Mouse (Mus musculus): ENCODE data around the gene Lancl3.

Gene Lancl3

DNA sequence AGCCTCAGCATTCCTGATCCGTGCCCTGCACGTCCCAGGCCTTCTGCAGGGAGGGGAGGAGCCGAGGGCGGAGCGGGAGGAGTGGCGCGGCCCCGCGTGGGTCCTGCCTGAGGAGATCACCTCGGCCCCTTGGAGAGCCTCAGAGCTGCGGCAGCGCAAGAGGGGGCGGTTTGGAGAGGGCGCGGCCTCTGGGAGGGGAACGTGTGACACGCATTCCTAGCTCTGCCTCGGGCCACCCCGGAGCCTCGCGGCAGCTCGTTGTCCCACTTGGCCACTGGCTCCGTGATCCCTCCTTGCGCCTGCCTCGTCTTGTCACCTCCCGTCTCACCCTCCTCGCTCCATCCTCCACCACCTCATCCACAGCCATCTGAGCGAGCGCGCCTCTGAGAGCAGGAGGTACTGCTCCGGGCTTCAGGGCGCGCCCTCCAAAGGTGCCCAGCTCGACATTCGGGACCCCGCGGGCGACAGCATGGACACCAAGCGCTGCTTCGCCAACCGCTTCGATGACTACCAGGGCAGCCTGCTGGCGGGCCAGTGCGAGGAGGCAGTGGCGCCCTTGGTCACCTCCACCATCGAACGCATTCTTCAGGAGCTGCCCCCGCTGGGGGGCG lies at the start of gene Lancl3:
Gene Lancl3 (plus strand): TSS at position 142 of the 611 bp plus-strand sequence.
- DNase-seq = peak; percentile 9 to 14

- no peak for DNase-seq
Observed at GRCm38 (mm10) chrX:9179011-9179410, 20.7 kb upstream of the Lancl3 start.

- DNase-seq = no peak
Observed at GRCm38 (mm10) chrX:9181570-9181969, 18.1 kb upstream of the Lancl3 start.

GRCm38 (mm10) chrX:9200380-9200917 lies 747 bp downstream of the Lancl3 start:
- peak; percentile 47 to 67 for DNase-seq

DNA sequence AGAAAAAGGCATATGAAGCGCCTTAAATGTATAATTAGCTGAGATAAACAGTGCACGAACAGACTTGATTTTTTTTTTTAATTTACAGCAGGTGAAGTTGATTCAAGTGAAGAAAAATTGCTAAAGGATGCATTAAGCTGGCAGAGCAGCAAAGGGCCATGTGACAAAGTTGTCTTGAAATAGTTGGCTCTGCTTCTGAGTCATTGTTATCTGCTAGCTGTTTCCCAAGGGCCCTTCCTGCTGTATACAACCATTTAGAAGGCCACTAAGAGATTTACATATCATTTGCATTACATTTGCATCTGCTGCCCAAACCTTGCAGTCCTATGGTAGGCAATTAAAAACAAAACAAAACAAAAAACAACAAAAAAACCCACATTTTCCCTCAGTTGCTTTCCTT lies 2.3 kb downstream of the Lancl3 start:
- DNase-seq = no peak

DNA sequence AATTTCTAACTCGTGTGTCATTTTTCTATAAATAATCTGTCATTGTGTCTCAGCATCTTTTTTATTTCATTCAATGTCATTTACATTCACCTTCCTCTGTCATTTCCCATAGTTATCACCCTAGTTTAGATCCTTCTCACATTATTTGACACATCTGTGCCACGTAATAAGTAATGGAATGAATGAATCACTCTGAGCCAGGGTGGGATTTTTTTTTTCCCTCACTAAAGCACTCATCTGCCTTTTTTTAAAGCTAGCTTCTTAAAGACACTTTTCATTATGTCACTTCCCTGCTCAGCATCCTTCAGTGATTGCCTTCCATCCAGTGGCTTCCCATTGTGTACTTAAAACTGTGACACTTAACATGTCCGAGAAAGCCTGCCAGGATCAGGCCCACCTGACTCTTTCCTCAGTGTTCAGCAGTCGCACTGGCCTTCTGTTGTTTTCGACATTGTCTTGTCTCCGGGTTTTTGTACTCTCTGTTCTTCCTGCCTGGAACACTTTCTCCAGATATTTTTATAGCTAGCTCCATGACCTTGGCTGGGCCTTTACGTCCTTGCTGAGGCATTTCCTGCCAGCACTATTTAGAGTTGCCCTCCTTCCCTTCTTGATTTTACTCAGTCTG lies 3.2 kb downstream of the Lancl3 start:
- DNase-seq = no peak

DNA sequence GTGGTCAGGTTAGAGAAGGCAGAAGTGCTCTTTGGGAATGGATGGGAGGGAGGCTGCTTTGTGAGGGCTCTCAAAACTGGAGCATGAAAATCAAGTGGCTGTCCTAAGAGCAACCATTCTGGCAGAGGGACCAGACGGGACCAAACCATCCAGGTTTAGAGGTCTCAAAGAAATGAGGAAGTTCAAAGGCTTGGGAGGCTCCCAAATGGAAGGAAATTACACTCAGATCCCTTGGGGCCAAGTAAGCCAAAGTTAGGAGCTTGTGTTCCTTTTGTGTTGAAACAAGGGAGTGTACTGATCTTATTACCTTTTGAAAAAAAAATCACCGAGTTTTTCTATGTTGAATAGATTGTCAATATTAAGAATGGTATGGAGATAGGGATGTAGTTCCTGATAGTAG lies 5.4 kb downstream of the Lancl3 start:
- DNase-seq = no peak

DNA sequence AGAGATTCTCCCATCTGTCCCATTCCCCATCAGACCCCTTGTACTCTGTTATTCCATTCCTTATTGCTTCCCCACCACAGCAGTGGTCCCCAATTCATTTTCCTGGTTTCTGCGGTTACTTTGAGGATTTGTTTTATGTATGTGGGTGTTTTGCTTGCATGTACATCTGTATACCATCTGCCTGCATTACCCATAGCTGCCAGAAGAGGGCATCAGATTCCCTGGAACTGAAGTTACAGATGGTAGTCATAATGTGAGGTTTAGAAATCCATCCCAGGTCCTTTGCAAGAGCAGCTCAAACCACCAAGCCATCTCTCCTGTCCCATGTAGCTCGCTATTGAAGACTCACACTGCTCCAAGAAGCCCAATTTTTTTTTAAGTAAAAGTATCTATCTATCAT lies 16.5 kb downstream of the Lancl3 start:
- peak; percentile 18 to 58 for DNase-seq

DNA sequence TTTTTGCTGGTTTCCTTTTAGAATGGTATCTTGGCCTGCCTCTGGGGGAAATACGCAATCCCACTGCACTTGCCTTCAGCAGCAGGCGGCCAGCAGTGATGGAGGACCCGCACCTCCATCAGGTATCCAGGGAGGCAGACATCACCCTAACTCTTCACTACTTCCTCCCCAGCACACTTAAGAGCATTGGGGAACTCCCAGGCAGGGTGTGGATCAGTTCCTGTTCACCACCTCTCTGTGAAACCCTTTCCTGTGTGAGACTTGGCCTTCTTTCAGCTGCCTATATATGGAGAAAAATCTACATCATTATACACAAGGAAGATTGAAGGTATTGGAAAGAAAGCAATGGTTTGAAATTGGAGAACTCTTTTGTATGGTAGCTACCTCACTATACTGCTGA lies 19.9 kb downstream of the Lancl3 start:
- DNase-seq = peak; percentile 41 to 46

GRCm38 (mm10) chrX:9221206-9221605 lies 21.5 kb downstream of the Lancl3 start:
- peak; percentile 52 to 60 for DNase-seq

DNA sequence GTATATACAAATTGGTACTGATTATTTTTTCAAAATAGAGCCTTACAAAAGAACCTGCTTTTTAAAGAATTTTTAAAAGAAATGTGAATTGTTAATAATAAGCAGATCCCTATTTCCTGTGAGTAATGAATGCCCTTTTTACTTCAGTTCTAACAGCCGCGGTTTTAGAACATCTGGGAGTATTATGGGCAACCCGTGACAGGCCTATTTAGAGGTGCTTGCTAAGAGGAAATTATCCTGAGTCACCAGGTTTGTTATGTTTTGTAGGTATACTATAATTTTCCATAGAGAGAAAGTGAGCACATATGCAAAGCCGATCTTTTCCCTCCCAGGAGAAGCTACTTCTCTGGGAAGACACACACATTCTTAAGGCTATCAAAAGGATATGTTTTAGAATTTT lies 22.0 kb downstream of the Lancl3 start:
- no peak for DNase-seq

GRCm38 (mm10) chrX:9222412-9223221 lies 22.9 kb downstream of the Lancl3 start:
- no peak for DNase-seq

GRCm38 (mm10) chrX:9227105-9227504 lies 27.4 kb downstream of the Lancl3 start:
- no peak for DNase-seq

GRCm38 (mm10) chrX:9240737-9241591 lies 41.3 kb downstream of the Lancl3 start:
- no peak for DNase-seq

DNA sequence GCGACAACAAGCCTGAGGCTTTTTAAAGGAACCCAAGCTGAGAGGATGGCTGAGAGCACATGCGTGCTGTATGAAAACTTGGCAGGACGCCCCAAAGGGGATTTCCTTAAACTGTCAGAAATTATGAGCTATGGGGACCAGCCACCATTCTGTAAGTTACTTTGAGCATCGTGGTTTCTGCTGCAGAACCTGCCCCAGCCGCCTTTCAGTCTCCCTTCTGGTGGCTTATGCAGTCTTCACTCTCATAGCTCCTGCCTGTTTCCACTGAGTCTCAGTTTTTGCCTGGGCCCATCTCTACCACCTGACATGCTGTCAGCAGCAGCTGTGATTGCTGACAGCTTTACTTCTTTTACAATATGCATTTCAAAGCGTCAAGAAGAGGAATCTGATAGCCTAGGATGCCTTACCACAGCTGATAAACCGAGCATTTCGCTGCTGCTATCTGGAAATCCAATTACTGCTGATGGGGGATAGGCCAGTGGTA lies 43.7 kb downstream of the Lancl3 start:
- no peak for DNase-seq

GRCm38 (mm10) chrX:9244603-9245336 lies 45.1 kb downstream of the Lancl3 start:
- no peak for DNase-seq

DNA sequence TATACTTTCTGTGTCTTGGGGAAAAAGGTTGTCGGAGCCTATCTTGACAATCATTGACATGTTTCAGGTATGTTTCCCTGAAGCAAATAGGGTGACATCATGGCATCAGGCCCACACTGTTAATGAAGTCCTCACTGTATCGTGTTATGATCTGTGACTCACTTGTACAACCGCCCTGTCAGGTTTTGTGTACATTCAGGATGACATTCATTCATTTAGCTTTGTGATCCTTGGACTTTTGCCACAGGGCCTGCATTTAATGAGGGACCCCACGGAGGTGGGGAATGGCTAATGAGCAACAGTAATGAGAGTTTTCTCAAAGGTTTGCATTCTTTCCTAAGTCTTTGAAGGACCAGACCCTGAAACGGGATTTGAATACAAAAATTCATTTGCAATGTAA lies 49.2 kb downstream of the Lancl3 start:
- no peak for DNase-seq

GRCm38 (mm10) chrX:9253990-9254389 lies 54.3 kb downstream of the Lancl3 start:
- peak; percentile 8 to 11 for DNase-seq

DNA sequence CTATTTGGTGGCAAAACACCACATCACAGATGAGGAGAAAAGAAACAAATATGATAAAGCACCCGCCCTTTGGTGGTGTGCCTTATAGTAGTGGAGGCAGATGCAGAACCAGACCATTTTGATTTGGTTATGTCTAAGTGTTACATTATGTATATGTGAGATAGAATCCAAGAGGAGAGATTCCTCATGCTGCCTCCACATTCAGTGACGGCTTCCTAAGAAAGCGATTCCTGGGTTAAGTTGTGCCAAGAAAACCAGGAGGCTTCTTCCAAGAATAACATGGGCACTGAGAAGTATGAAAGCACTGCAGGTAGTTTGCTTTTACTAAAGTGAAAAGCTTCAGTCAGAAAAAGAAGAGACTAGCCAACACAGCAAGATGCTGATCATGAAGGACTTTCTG lies 55.2 kb downstream of the Lancl3 start:
- DNase-seq = no peak

DNA sequence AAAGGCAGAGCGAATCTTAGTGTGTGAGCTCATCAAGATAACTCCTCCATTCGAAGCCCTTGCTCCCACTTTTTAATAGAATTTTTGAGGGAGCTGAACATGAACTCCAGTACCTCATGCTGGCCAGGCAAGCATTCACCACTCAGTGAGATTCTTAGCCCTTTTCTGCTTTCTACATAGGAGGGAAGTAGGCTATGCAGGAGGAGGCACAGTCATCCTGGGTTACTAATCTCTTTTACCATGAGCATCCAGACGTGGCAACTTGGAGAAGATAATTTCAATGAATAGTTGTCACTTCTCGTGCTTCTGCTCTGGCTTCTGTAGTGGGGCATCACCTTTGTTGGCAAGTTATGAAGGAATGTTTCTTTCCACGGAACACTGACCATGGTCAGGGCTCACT lies 57.1 kb downstream of the Lancl3 start, which contains the start of gene Gm14862:
Gene Gm14862 (minus strand): TSS at position 134 of the 400 bp plus-strand sequence.
- DNase-seq = no peak

DNA sequence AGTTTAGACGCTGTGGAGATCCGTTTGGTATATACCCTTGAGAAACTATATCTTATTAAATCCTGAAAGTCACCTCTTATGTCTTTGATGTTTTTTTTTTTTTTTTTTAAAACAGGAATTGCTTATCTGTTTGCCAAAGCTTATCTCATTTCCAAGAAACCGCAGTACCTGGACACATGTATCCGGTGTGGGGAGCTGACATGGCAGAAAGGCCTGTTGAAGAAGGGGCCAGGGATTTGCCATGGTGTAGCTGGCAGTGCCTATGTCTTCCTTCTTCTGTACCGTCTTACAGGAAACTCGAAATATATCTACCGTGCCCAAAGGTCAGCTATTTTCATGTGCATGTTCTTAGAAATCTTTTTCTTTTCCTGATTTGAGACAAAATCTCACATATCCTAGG lies 58.1 kb downstream of the Lancl3 start:
- DNase-seq = no peak

GRCm38 (mm10) chrX:9259267-9259666 lies 59.6 kb downstream of the Lancl3 start:
- DNase-seq = no peak
